Mouse (Mus musculus): ENCODE data around the gene Ankrd66.
"Not testable (repeated sequence)": the region's sequence is repeated elsewhere in the genome, so short reads cannot be mapped to it uniquely, and the experiment has no call there.

The Ankrd66 gene

DNA sequence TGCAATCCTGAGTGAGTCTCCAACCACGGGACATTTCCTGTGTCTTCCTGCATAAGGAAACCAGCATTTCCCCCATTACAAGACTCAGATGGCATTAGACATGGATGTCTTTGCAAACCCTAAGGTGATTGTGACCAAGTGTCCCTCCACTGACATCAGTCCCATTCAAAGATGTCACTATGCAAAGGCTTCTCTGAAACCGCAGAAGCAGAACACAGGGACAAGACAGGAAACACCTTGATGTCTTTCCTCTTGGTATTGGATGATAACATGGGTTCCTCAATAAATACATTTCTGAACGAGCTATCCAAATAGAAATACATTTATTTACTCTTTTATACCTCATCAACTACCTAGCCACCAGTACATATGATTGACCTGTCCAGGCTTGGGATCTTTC, 42.2 kb downstream of the Ankrd66 start:
- TF ChIP-seq NANOG (IDR thresholded peaks at IDR 0.05; ENCODE audit: borderline replicate concordance, low read length): no peak
- no peak for TF ChIP-seq CTCF (conservative IDR thresholded peaks at IDR 0.05; ENCODE audit: low read length)
- TF ChIP-seq POU5F1 (IDR thresholded peaks at IDR 0.05; ENCODE audit: borderline replicate concordance, low read length): no peak
- no peaks in the 10 kb centered on the region for H3K4me1 ChIP-seq (replicated peaks; ENCODE audit: low read depth, low read length)
- no peak overlapping the region for H3K4me3 ChIP-seq (replicated peaks; ENCODE audit: low read length)
- no peaks in the 10 kb centered on the region for H3K27me3 ChIP-seq (ENCODE audit: insufficient read depth, low read length)
- no peaks in the 10 kb centered on the region for H3K9me3 ChIP-seq (ENCODE audit: low read length)
- no peaks in the 10 kb centered on the region for H3K36me3 ChIP-seq (ENCODE audit: insufficient read depth, low read length)

GRCm38 (mm10) chr17:43500513-43500912, 42.9 kb downstream of the Ankrd66 start:
- Histone ChIP-seq H3K4me3 (replicated peaks; ENCODE audit: low read length) (no peak overlapping the region), H3K27me3 (ENCODE audit: insufficient read depth, low read length) (no peaks in the 10 kb centered on the region), H3K36me3 (ENCODE audit: insufficient read depth, low read length) (no peaks in the 10 kb centered on the region), H3K9me3 (ENCODE audit: low read length) (no peaks in the 10 kb centered on the region), H3K4me1 (replicated peaks; ENCODE audit: low read depth, low read length) (no peaks in the 10 kb centered on the region)
- TF ChIP-seq NANOG (IDR thresholded peaks at IDR 0.05; ENCODE audit: borderline replicate concordance, low read length) (no peak), CTCF (conservative IDR thresholded peaks at IDR 0.05; ENCODE audit: low read length) (no peak), POU5F1 (IDR thresholded peaks at IDR 0.05; ENCODE audit: borderline replicate concordance, low read length) (no peak)

DNA sequence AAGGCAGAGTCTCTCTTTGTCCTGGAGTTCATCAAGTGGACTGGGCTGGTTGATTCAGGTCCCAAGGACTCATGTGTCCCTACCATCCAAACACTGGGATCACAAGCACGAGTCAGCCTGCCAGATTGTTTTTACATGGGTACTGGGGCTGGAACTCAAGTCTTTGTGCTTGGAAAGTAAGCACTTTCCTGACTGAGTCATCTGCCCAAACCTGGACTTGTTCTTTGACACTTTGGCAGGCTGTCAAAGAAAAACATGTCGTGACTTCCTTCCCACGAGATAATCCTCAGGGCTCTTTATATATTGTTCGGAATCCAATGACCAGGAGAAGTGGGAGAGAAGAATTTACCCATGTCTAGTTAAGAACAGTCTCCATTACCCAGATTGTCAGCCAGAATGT, 45.9 kb downstream of the Ankrd66 start:
- H3K9me3 ChIP-seq (ENCODE audit: low read length): no peaks in the 10 kb centered on the region
- H3K4me1 ChIP-seq (replicated peaks; ENCODE audit: low read depth, low read length): no peaks in the 10 kb centered on the region
- H3K27me3 ChIP-seq (ENCODE audit: insufficient read depth, low read length): no peaks in the 10 kb centered on the region
- TF ChIP-seq CTCF (conservative IDR thresholded peaks at IDR 0.05; ENCODE audit: low read length) (no peak), NANOG (IDR thresholded peaks at IDR 0.05; ENCODE audit: borderline replicate concordance, low read length) (no peak), POU5F1 (IDR thresholded peaks at IDR 0.05; ENCODE audit: borderline replicate concordance, low read length) (no peak)
- H3K4me3 ChIP-seq (replicated peaks; ENCODE audit: low read length): no peak overlapping the region
- no peaks in the 10 kb centered on the region for H3K36me3 ChIP-seq (ENCODE audit: insufficient read depth, low read length)

- H3K36me3 ChIP-seq (ENCODE audit: insufficient read depth, low read length): no peaks in the 10 kb centered on the region
- no peak overlapping the region for H3K4me3 ChIP-seq (replicated peaks; ENCODE audit: low read length)
- no peaks in the 10 kb centered on the region for H3K27me3 ChIP-seq (ENCODE audit: insufficient read depth, low read length)
- H3K4me1 ChIP-seq (replicated peaks; ENCODE audit: low read depth, low read length): no peaks in the 10 kb centered on the region
- H3K9me3 ChIP-seq (ENCODE audit: low read length): peaks cover 6% of the 10 kb centered on the region
- no peak for TF ChIP-seq NANOG (IDR thresholded peaks at IDR 0.05; ENCODE audit: borderline replicate concordance, low read length)
- no peak for TF ChIP-seq CTCF (conservative IDR thresholded peaks at IDR 0.05; ENCODE audit: low read length)
- TF ChIP-seq POU5F1 (IDR thresholded peaks at IDR 0.05; ENCODE audit: borderline replicate concordance, low read length): no peak
Measured at GRCm38 (mm10) chr17:43495502-43495901, 47.9 kb downstream of the Ankrd66 start.

DNA sequence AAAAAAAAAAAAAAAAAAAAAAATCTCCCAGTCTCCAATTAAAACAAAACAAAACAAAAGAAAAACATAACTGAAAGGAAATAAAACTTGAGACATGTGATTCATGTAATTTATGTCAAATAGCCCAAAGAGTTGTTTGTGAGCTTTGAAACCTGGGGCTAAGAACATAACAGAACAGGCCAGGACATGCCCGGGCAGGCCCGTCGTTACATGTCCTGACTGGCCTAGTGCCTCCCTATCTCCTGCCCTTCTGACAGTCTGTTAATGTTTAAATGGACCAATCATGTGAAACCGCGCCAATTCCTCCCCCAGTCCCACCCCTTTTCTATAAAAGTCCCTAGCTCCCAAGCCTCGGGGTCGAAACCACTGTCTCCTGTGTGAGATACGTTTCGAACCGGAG, 53.1 kb downstream of the Ankrd66 start:
- not testable (repeated sequence) for H3K4me1 ChIP-seq (replicated peaks; ENCODE audit: low read depth, low read length); H3K27me3 ChIP-seq (ENCODE audit: insufficient read depth, low read length); H3K4me3 ChIP-seq (replicated peaks; ENCODE audit: low read length); H3K36me3 ChIP-seq (ENCODE audit: insufficient read depth, low read length); H3K9me3 ChIP-seq (ENCODE audit: low read length)

GRCm38 (mm10) chr17:43488439-43489151, 54.8 kb downstream of the Ankrd66 start:
- H3K9me3 ChIP-seq (ENCODE audit: low read length): peaks cover 10% of the 10 kb centered on the region
- no peaks in the 10 kb centered on the region for H3K4me1 ChIP-seq (replicated peaks; ENCODE audit: low read depth, low read length)
- H3K27me3 ChIP-seq (ENCODE audit: insufficient read depth, low read length): no peaks in the 10 kb centered on the region
- no peaks in the 10 kb centered on the region for H3K36me3 ChIP-seq (ENCODE audit: insufficient read depth, low read length)
- no peak overlapping the region for H3K4me3 ChIP-seq (replicated peaks; ENCODE audit: low read length)
- no peak for TF ChIP-seq NANOG (IDR thresholded peaks at IDR 0.05; ENCODE audit: borderline replicate concordance, low read length)
- no peak for TF ChIP-seq CTCF (conservative IDR thresholded peaks at IDR 0.05; ENCODE audit: low read length)

- no peaks in the 10 kb centered on the region for H3K4me1 ChIP-seq (replicated peaks; ENCODE audit: low read depth, low read length)
- H3K36me3 ChIP-seq (ENCODE audit: insufficient read depth, low read length): no peaks in the 10 kb centered on the region
- no peak for TF ChIP-seq CTCF (conservative IDR thresholded peaks at IDR 0.05; ENCODE audit: low read length)
- no peak for TF ChIP-seq POU5F1 (IDR thresholded peaks at IDR 0.05; ENCODE audit: borderline replicate concordance, low read length)
- no peak for TF ChIP-seq NANOG (IDR thresholded peaks at IDR 0.05; ENCODE audit: borderline replicate concordance, low read length)
- peaks cover 4% of the 10 kb centered on the region for H3K9me3 ChIP-seq (ENCODE audit: low read length)
- no peak overlapping the region for H3K4me3 ChIP-seq (replicated peaks; ENCODE audit: low read length)
- H3K27me3 ChIP-seq (ENCODE audit: insufficient read depth, low read length): no peaks in the 10 kb centered on the region
Measured at GRCm38 (mm10) chr17:43485982-43486381, 57.5 kb downstream of the Ankrd66 start.
